Mouse (Mus musculus): ENCODE measurements around the gene 4833439L19Rik.
A peak's percentile ranks its signal among the peaks of the same experiment; 100 is the strongest.
"Not testable (repeated sequence)": the region's sequence is repeated elsewhere in the genome, so short reads cannot be mapped to it uniquely, and the experiment has no call there.

4833439L19Rik gene

DNA sequence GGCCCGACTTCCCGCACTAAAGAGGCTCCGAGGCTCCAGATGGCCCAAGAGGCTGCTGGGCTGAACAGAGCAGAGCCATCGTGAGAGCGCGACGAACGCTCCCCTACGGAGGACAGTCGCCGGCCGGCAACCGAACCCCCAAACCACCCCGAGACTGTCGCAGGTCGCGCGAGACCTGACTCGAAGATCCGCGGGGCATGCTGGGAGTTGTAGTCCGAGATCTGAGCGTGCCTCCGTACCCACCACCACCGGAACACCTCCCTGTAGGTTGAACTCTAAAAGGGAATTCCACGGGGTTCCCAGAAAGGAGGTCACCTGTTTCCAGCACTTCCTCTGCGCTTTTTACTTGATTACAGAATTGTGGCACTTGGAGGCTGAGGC lies at the start of gene 4833439L19Rik:
Gene 4833439L19Rik, minus strand, starts transcription at position 235 of the 381 bp plus-strand sequence.
- DNase-seq: peak; percentile 96

- not testable (repeated sequence) for DNase-seq
Measured at GRCm38 (mm10) chr13:54613141-54613540, 47.9 kb upstream of the 4833439L19Rik start.

DNA sequence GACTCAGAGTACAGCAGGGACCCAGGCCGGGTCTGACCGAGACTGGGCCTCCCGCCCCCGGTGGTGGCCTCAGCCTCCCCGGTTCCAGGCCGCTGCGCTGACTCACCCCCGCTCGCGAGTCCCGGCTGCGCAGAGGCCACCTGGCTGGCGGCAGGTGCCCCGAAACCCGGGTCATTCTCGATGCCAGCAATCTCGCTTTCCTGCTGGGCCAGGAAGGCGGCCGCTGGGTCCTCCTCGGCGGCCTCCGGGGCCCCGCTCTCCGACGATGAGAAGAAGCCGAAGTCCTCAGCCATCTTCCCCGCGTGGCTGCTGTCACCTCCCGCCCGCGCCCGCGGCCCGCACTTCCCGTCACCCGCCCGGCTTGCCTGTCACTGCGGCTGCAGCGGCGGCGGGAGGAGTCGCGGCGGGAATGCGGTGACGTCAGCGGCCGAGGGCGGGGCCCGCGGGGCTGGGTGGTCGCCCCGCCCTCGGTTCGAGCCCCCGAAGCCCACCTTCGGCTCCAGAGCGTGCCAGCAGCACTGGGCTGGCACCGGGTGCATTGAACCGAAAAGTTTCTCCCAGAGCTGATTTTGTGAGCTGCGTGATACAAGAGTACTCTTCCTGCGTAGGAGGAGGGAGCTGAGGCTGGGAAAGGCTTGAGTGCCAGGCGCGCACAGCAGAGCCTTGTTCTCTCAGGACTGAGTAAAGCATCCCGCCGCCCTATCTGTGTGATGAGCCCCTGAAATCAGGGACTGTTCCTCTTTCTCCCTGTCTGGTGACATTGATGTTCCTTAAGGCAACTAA lies 45.9 kb upstream of the 4833439L19Rik start, which contains the start of gene Cltb:
Gene Cltb, minus strand, starts transcription at position 373 of the 783 bp plus-strand sequence.
- DNase-seq: peak; percentile 94

- no peak for DNase-seq
Measured at GRCm38 (mm10) chr13:54610613-54610971, 45.4 kb upstream of the 4833439L19Rik start.

- DNase-seq: no peak
Measured at GRCm38 (mm10) chr13:54609301-54609700, 44.1 kb upstream of the 4833439L19Rik start.

GRCm38 (mm10) chr13:54608666-54609065 lies 43.4 kb upstream of the 4833439L19Rik start:
- no peak for DNase-seq

- DNase-seq: no peak
Measured at GRCm38 (mm10) chr13:54608002-54608401, 42.8 kb upstream of the 4833439L19Rik start.

DNA sequence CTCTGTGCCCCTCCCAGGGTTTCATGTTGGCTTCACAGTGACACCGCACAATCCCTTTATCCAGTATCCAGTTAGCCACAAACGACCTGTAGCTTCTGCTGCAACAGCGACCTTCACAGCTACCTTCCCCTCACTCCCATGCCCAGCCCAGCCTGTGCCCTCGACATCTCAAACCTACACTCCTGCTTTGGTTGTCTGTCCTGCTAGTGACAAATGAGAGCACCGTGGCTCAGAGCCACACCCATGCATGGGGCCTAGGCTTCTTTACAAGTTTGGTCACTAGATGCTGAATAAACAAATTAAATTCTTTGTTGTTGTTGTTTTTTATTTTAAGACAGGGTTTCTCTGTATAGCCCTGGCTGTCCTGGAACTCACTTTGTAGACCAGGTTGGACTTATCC lies 42.0 kb upstream of the 4833439L19Rik start:
- DNase-seq: no peak

DNA sequence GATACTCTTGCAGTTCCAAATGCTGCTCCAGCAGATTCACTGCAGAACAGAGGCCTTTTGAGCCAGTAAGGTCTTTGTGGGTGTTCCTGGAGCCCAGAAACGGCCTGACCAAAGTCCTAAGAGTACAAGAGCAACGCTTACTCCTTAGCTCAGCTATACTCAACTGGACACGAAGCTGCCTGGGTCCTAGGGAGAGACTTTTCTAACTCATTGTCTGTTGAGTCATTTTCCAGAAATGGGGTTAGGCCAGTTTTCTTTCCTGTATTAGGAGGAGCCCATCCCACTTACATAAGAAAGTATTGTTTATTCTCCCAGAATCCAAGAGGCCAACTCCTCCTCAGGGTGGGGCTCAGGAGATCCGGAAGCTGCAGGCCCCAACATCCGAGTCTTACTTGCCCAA lies 40.2 kb upstream of the 4833439L19Rik start:
- DNase-seq: no peak

DNA sequence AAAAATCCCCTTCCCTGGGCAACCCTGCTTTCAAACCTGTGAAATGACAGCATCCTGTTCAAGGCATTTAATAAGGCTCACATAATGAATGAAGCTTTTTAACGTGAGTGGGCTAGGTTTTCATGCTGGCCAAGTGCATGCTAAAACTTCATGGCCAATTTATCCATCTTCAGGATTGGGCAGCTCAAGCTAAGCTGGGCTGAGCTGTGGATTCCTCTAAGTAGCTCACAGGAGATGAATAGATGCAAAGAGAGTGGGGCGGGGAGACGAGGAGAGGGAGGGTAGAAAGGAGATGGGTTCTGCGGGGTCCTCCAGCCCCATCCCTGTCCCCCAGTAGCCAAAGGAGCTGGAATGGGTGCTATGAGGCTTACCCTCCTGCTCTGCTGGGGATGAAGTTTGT lies 39.0 kb upstream of the 4833439L19Rik start:
- DNase-seq: no peak

GRCm38 (mm10) chr13:54603501-54603900 lies 38.3 kb upstream of the 4833439L19Rik start:
- no peak for DNase-seq

DNA sequence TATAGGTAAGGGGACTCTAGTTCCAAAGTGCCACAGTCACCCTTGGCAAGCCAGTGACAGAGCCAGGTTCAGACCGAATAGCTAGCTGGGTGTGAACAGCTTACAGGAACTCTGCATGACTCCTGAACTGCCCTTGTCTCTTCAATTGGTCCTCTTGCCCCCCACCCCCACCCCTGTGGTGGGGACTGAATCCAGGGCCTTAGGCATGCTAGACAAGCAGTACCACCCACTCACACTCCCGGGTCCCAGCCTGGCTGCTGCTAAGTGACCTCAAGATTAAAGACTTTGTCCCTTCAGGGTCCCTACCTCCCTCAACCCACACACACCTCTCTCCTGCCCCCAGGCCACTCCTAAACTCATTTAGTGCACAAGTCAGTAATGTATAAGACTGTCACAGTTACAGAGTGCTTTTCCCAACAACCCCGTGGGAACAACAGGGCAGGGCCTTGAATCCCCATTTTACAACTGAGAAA lies 37.4 kb upstream of the 4833439L19Rik start:
- no peak for DNase-seq

DNA sequence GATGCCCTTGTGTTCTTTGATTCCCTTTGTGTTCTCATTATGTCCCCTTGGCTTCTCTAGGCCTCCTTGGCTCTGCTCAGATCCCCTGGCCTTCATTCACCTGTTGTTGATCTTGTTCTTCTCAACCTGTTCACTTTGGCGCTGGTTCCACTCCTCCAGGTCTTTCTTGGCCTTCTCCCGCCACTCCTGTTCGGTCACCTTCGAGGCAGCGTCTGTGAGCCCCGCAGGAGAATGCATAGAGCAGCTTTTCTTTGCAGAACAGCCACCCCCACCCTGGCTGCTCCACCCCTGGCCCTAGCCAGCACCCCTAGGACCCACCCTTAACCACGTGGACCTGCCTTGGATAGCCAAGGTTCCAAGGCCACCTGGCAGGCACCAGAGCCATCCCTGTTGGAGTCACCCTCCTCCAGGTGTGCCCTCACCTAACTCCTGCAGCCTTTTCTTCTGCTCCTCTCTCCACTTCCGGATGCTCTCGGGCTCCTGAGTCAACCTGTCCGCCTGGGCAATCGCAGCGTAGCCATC lies 33.4 kb upstream of the 4833439L19Rik start:
- no peak for DNase-seq

- DNase-seq: no peak
Measured at GRCm38 (mm10) chr13:54596870-54597269, 31.6 kb upstream of the 4833439L19Rik start.

- DNase-seq: no peak
Measured at GRCm38 (mm10) chr13:54596107-54596690, 31.0 kb upstream of the 4833439L19Rik start.

GRCm38 (mm10) chr13:54593617-54594016 lies 28.4 kb upstream of the 4833439L19Rik start:
- DNase-seq: no peak

GRCm38 (mm10) chr13:54591776-54592356 lies 26.6 kb upstream of the 4833439L19Rik start:
- DNase-seq: no peak

- peak; percentile 99 for DNase-seq
Measured at GRCm38 (mm10) chr13:54589996-54590951, 25.0 kb upstream of the 4833439L19Rik start, which contains the start of the genes Nop16 and Higd2a. Nop16 (minus strand) TSS chr13:54590090. Higd2a (plus strand) TSS chr13:54590207.

- DNase-seq: no peak
Measured at GRCm38 (mm10) chr13:54589414-54589995, 24.3 kb upstream of the 4833439L19Rik start.

DNA sequence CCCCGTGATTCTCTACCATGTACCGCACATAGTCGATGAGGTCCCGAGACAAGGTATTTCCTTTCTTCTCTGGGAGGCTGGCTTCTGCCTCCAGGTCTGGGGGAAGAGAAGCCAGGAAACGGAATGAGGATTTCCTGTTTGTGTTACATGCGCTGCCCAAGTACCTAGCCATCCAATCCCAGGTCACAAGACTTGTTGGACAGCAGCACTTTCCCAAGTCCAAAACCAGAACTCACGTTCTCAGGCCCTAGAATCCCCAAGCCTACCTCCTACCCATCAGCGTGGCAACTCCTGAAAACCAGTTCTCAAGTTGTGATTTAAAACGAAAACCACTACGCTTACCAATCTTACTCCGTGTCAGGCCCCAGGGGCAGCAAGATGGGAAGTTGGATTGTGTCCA lies 20.6 kb upstream of the 4833439L19Rik start:
- DNase-seq: no peak

DNA sequence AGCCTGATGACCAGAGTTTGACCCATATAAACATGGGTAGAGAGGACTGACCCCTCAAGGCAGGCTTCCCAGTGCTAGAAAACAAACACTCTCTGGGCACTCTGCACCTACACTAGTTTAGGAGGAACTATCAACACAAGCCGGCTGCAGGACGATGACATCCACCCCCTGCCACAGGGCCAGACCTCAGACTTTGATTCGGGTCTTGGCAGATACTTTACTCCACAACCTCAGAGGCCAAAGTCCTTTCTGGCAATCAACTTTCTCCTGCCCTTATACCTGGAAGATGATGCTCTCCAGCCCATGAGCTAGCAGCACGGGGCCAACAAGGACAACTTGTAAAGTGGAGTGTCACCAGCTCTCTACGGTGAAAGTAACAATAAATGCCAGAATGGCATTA lies 17.6 kb upstream of the 4833439L19Rik start:
- DNase-seq: peak; percentile 24

GRCm38 (mm10) chr13:54582126-54582525 lies 16.9 kb upstream of the 4833439L19Rik start:
- no peak for DNase-seq
